Mouse (Mus musculus): ENCODE measurements at regions not wholly inside any gene's neighbourhood (a gene's known extent, or its start where the extent isn't known, plus 50 kb on each side); places are given as distances from the start of the nearest gene placed in this dataset.

DNA sequence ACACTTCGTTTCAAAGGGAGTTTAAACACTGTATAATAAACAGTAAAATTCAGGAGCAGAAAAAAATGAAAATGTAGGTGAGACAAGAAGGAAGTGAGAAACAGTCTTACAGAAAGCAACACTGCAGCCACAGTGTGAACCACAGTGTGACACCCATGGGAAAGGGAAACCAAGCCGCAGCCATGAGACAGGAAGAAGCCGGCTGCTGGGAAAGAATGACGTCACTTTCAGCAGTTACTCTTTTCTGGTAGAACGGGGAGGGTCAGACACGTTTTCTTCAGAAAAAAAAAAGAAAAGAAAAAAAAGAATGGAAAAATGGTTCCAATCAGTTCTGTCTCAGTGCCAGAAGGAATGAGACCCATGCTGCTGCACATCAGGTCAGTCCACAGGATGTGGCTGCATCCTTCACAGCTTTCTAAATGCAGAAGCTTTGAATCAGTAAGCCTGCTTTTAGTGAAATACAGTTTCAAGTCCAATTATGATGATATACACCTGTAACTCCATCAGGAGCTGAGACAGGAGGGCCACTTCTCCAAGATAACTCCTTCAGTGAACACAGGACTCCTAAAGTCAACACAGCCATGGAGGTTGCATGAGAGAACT lies 331.2 kb upstream of the Lrrc3b start:
- TF ChIP-seq CTCF (IDR thresholded peaks at IDR 0.05; ENCODE audit: control insufficient read depth, insufficient read depth, low read length) (no peak), POLR2A (IDR thresholded peaks at IDR 0.05; ENCODE audit: borderline replicate concordance, control insufficient read depth, low read depth, low read length) (no peak)

Measured in bone marrow, adult 2 months (tissue).